ENCODE assay signal across 12 mouse cellular contexts in the genomic region with DNA sequence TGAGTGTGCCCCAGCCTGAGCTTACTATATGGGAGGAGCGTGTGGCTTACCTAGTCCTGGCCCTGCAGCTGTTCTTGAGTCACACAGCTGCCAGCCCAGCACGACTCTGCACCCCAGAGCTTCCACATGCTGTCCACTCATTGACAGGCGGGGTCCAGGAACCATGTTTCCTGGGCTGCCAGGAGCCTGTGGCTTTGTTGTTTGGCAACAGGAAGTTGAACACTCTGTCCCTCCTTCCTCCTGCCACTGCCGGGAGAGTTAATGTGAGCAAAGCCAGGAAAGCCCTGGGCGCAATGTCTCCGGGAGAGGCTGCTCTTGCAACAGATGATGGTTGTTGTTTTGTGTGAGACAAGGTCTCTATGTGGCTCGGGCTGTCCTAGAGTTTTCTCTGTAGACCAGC. TPM values are rescaled to one million over a fixed set of nuclear protein-coding genes. Genes with fewer than 3 reads are reported as not detected.
DNase-seq lines count a peak whose midpoint lies in the region; ATAC-seq and TF ChIP-seq lines count a peak whose summit lies in the region.
"Had no signal": no experiment of that assay in that cellular context is flagged by ENCODE, and none has a peak within 500 bp of the region (broad histone marks: within the 10 kb centered on the region; RNA-seq: fewer than 3 reads in every experiment).

No protein-coding gene starts in this region.

- no peak for TF ChIP-seq POLR2A in ES-Bruce4 (IDR thresholded peaks at IDR 0.05; ENCODE audit: insufficient read depth, low read length)

- H3K27me3 ChIP-seq in intestine, postnatal 0 days (replicated peaks; ENCODE audit: control insufficient read depth, insufficient read depth, low read length): no peaks in the 10 kb centered on the region
- no peaks in the 10 kb centered on the region for H3K27me3 ChIP-seq in intestine, embryonic 16.5 days (replicated peaks; ENCODE audit: control insufficient read depth, insufficient read depth, low read length)
- H3K27me3 ChIP-seq in ES-Bruce4 (ENCODE audit: control insufficient read depth, insufficient read depth, low read length, poor library complexity, severe bottlenecking): no peaks in the 10 kb centered on the region
- H3K27me3 ChIP-seq in lung, embryonic 16.5 days (ENCODE audit: control insufficient read depth, insufficient read depth, low read depth, low read length): no peaks in the 10 kb centered on the region

- ATAC-seq in intestine, postnatal 0 days: 0 out of 2 replicates have a peak, but pooled peaks have one; percentile 25
- ATAC-seq in intestine, embryonic 16.5 days: no peak
- ATAC-seq in lung, embryonic 16.5 days (ENCODE audit: low read depth): peak; percentile 49; the same call in 1 of the 2 replicates

- no peaks in the 10 kb centered on the region for H3K9me3 ChIP-seq in intestine, postnatal 0 days (ENCODE audit: control insufficient read depth)
- no peaks in the 10 kb centered on the region for H3K9me3 ChIP-seq in intestine, embryonic 16.5 days (ENCODE audit: control insufficient read depth, low read length)
- no peaks in the 10 kb centered on the region for H3K9me3 ChIP-seq in ES-Bruce4 (replicated peaks; ENCODE audit: control insufficient read depth, insufficient read depth, low read length, poor library complexity, severe bottlenecking)
- no peaks in the 10 kb centered on the region for H3K9me3 ChIP-seq in lung, embryonic 16.5 days (ENCODE audit: control insufficient read depth, low read length)

- no peak overlapping the region for H3K9ac ChIP-seq in intestine, postnatal 0 days (ENCODE audit: low read depth, low read length)
- no peak overlapping the region for H3K9ac ChIP-seq in intestine, embryonic 16.5 days (ENCODE audit: low read depth, low read length)
- no peak overlapping the region for H3K9ac ChIP-seq in ES-Bruce4 (ENCODE audit: low read depth, poor library complexity, severe bottlenecking)
- H3K9ac ChIP-seq in lung, embryonic 16.5 days (ENCODE audit: low read length): no peak overlapping the region

- no peak for TF ChIP-seq EP300 in ES-Bruce4 (IDR thresholded peaks at IDR 0.05; ENCODE audit: insufficient read depth, low read depth, low read length)

- WGBS in intestine, postnatal 0 days: 39% methylated on average over 7 of the region's 7 CpGs
- WGBS in intestine, embryonic 16.5 days: 44% methylated on average over 7 of the region's 7 CpGs
- WGBS in lung, embryonic 16.5 days: 51% methylated on average over 7 of the region's 7 CpGs

- no peak overlapping the region for H3K4me2 ChIP-seq in intestine, postnatal 0 days (replicated peaks; ENCODE audit: low read depth)
- no peak overlapping the region for H3K4me2 ChIP-seq in intestine, embryonic 16.5 days (ENCODE audit: low read depth, low read length)
- H3K4me2 ChIP-seq in lung, embryonic 16.5 days (ENCODE audit: low read depth, low read length): no peak overlapping the region

- no peak for TF ChIP-seq CTCF in intestine, postnatal 0 days (IDR thresholded peaks at IDR 0.05; ENCODE audit: low read depth)
- no peak for TF ChIP-seq CTCF in ES-Bruce4 (IDR thresholded peaks at IDR 0.05; ENCODE audit: low read depth, low read length)

- H3K4me1 ChIP-seq in intestine, postnatal 0 days (replicated peaks; ENCODE audit: control insufficient read depth, insufficient read depth, low read length): no peaks in the 10 kb centered on the region
- no peaks in the 10 kb centered on the region for H3K4me1 ChIP-seq in intestine, embryonic 16.5 days (ENCODE audit: control insufficient read depth, insufficient read depth, low read length)
- H3K4me1 ChIP-seq in ES-Bruce4 (ENCODE audit: control insufficient read depth, insufficient read depth, low read length): no peaks in the 10 kb centered on the region
- no peaks in the 10 kb centered on the region; the same call in 1 of the 2 replicates for H3K4me1 ChIP-seq in lung, embryonic 16.5 days (replicated peaks; ENCODE audit: control insufficient read depth, insufficient read depth, low read length)

- peaks cover 16% of the 10 kb centered on the region; the same call in 1 of the 2 replicates for H3K36me3 ChIP-seq in intestine, postnatal 0 days (ENCODE audit: control insufficient read depth, insufficient read depth)
- no peaks in the 10 kb centered on the region for H3K36me3 ChIP-seq in intestine, embryonic 16.5 days (ENCODE audit: control insufficient read depth, insufficient read depth, low read length)
- H3K36me3 ChIP-seq in ES-Bruce4 (ENCODE audit: control insufficient read depth, insufficient read depth, low read length, poor library complexity, severe bottlenecking): no peaks in the 10 kb centered on the region
- no peaks in the 10 kb centered on the region for H3K36me3 ChIP-seq in lung, embryonic 16.5 days (ENCODE audit: control insufficient read depth, insufficient read depth, low read length)

- no peak overlapping the region for H3K27ac ChIP-seq in intestine, postnatal 0 days (ENCODE audit: low read depth, low read length)
- no peak overlapping the region for H3K27ac ChIP-seq in intestine, embryonic 16.5 days (ENCODE audit: low read length)
- H3K27ac ChIP-seq in ES-Bruce4 (ENCODE audit: insufficient read depth, low read length): no peak overlapping the region
- peak overlapping the region; percentile 29 for H3K27ac ChIP-seq in lung, embryonic 16.5 days (ENCODE audit: low read length)
- H3K27ac ChIP-seq: gastrocnemius, adult 2 months had no signal

- peak; percentile 42 for DNase-seq in c-Kit-positive CD71-negative TER-119-negative erythroid progenitor cells, embryonic 14.5 days (ENCODE audit: low read depth)
- DNase-seq in right cerebral cortex, adult 2 months (ENCODE audit: low spot score in 2 of 2): no peak
- no peak for DNase-seq in frontal cortex, postnatal 36 days (ENCODE audit: low spot score in 2 of 2)
- no peak for DNase-seq in right cerebral cortex, adult 18-20 months
- DNase-seq: gastrocnemius, adult 2 months; kidney, adult 11 months; thymus, postnatal 14 days had no signal

- no peak overlapping the region for H3K4me3 ChIP-seq in intestine, postnatal 0 days (ENCODE audit: low read depth, low read length)
- H3K4me3 ChIP-seq in intestine, embryonic 16.5 days (ENCODE audit: low read length): no peak overlapping the region
- H3K4me3 ChIP-seq in ES-Bruce4 (ENCODE audit: low read depth, low read length): peak overlapping the region; percentile 10; the same call in 1 of the 2 replicates
- no peak overlapping the region for H3K4me3 ChIP-seq in lung, embryonic 16.5 days (ENCODE audit: low read length)

RNA-seq across cellular contexts. Expression of a gene that starts 24.6 kb away (rescaled TPM):
- polyA plus RNA-seq in intestine, postnatal 0 days (2015; fragmentation: Nextera tagmentation; extraction: Ambion mirVana): 0.29 TPM in 1 of 2 replicates, not detected in the other
- 0.55 and 0.67 TPM in 2 replicates for polyA plus RNA-seq in intestine, embryonic 16.5 days (2015; fragmentation: Nextera tagmentation; extraction: Ambion mirVana)
- not detected in 2 replicates for polyA plus RNA-seq in ES-Bruce4 (2011; ENCODE audit: insufficient read depth, insufficient read length, low read depth, missing spikeins)
- 2.7 and 4.0 TPM in 2 replicates for polyA plus RNA-seq in lung, embryonic 16.5 days (2015; fragmentation: Nextera tagmentation; extraction: Ambion mirVana)
- polyA plus RNA-seq: liver, adult 2 months had no signal

RNA-seq across cellular contexts. Expression of a gene that starts 38.7 kb away (rescaled TPM):
- polyA plus RNA-seq in intestine, postnatal 0 days (2015; fragmentation: Nextera tagmentation; extraction: Ambion mirVana): 6.0 and 7.1 TPM in 2 replicates
- 4.6 and 5.1 TPM in 2 replicates for polyA plus RNA-seq in intestine, embryonic 16.5 days (2015; fragmentation: Nextera tagmentation; extraction: Ambion mirVana)
- 0.18 and 0.38 TPM in 2 replicates for polyA plus RNA-seq in ES-Bruce4 (2011; ENCODE audit: insufficient read depth, insufficient read length, low read depth, missing spikeins)
- polyA plus RNA-seq in lung, embryonic 16.5 days (2015; fragmentation: Nextera tagmentation; extraction: Ambion mirVana): 8.5 and 10.4 TPM in 2 replicates

RNA-seq across cellular contexts. Expression of a gene that starts 51.4 kb away (rescaled TPM):
- 39.4 and 44.9 TPM in 2 replicates for polyA plus RNA-seq in intestine, postnatal 0 days (2015; fragmentation: Nextera tagmentation; extraction: Ambion mirVana)
- polyA plus RNA-seq in intestine, embryonic 16.5 days (2015; fragmentation: Nextera tagmentation; extraction: Ambion mirVana): 40.5 and 44.7 TPM in 2 replicates
- 15.7 and 17.1 TPM in 2 replicates for polyA plus RNA-seq in ES-Bruce4 (2011; ENCODE audit: insufficient read depth, insufficient read length, low read depth, missing spikeins)
- polyA plus RNA-seq in lung, embryonic 16.5 days (2015; fragmentation: Nextera tagmentation; extraction: Ambion mirVana): 35.3 and 35.6 TPM in 2 replicates
